Mouse (Mus musculus) gastrocnemius, adult 2 months (tissue): ENCODE measurements around the gene Slco3a1. TPM values are rescaled to one million over a fixed set of nuclear protein-coding genes. Genes with fewer than 3 reads are reported as not detected.

ENCODE experiments used
- DNase-seq: peaks from one replicate; pipeline ENCODE4 v3.0.0; 2022
- H3K27ac ChIP-seq: fragments of 200-600 bp; 2 replicates; pipeline ENCODE4 v1.8.1; 2022; ENCODE audit warnings: mild to moderate bottlenecking
- H3K4me3 ChIP-seq: fragments of 200-600 bp; 2 replicates; pipeline ENCODE4 v1.8.1; 2022; ENCODE audit warnings: mild to moderate bottlenecking, moderate library complexity
- CTCF ChIP-seq: fragments of 200-600 bp; IDR thresholded peaks from 2 replicates; pipeline ENCODE4 v1.8.1; 2022; ENCODE audit warnings: antibody characterized with exemption, mild to moderate bottlenecking, moderate library complexity
- intact Hi-C: fragments of 180-260 bp; cut with DNase I; formaldehyde crosslinking; loops from one replicate; pipeline ENCODE4 v1.15.1; 2025
- total RNA-seq, 2 experiments: library from RNA; stranded (reverse); gene quantifications; 2 replicates each; pipeline ENCODE4 v1.2.3; 2021

Gene Slco3a1
- total RNA-seq, 2 experiments from 2014 or later: 67.1 to 83.8 TPM

- DNase-seq: no peak
- H3K27ac ChIP-seq: no peak overlapping the region
- TF ChIP-seq CTCF: no peak
- H3K4me3 ChIP-seq: no peak overlapping the region
- intact Hi-C loops: no loop called here
Measured at GRCm38 (mm10) chr7:74364956-74365355, 189.6 kb downstream of the Slco3a1 start.

- intact Hi-C loops: no loop called here
- peak; percentile 64 for TF ChIP-seq CTCF
- no peak overlapping the region for H3K27ac ChIP-seq
- H3K4me3 ChIP-seq: no peak overlapping the region
- DNase-seq: no peak
Measured at GRCm38 (mm10) chr7:74363440-74363839, 191.1 kb downstream of the Slco3a1 start.

GRCm38 (mm10) chr7:74361677-74362076, 192.9 kb downstream of the Slco3a1 start:
- no peak for TF ChIP-seq CTCF
- H3K27ac ChIP-seq: no peak overlapping the region
- intact Hi-C loops: no loop called here
- no peak overlapping the region for H3K4me3 ChIP-seq
- DNase-seq: no peak

- H3K4me3 ChIP-seq: no peak overlapping the region
- TF ChIP-seq CTCF: peak; percentile 74
- intact Hi-C loops: loop anchor here (2.0 to 10.0 kb wide), 2 partner anchors 242 to 332 kb away; no protein-coding TSS in a partner anchor
- DNase-seq: no peak
- no peak overlapping the region for H3K27ac ChIP-seq
Measured at GRCm38 (mm10) chr7:74357027-74357426, 197.6 kb downstream of the Slco3a1 start.

- Histone ChIP-seq H3K27ac (no peak overlapping the region), H3K4me3 (no peak overlapping the region)
- intact Hi-C loops: loop anchor here (1.0 to 10.0 kb wide), 2 partner anchors 240 to 700 kb away; no protein-coding TSS in a partner anchor
- DNase-seq: no peak
- peak; percentile 81 for TF ChIP-seq CTCF
Measured at GRCm38 (mm10) chr7:74354527-74355256, 199.9 kb downstream of the Slco3a1 start.

GRCm38 (mm10) chr7:74353707-74354468, 200.7 kb downstream of the Slco3a1 start:
- no peak for DNase-seq
- TF ChIP-seq CTCF: no peak
- Histone ChIP-seq H3K4me3 (no peak overlapping the region), H3K27ac (no peak overlapping the region)
- intact Hi-C loops: loop anchor here (1.0 to 10.0 kb wide), 2 partner anchors 239 to 700 kb away; no protein-coding TSS in a partner anchor

GRCm38 (mm10) chr7:74353240-74353639, 201.3 kb downstream of the Slco3a1 start:
- intact Hi-C loops: loop anchor here (10.0 kb wide), 1 partner anchor 238 kb away; no protein-coding TSS in a partner anchor
- DNase-seq: no peak
- H3K27ac ChIP-seq: no peak overlapping the region
- no peak for TF ChIP-seq CTCF
- H3K4me3 ChIP-seq: no peak overlapping the region

- no peak overlapping the region for H3K4me3 ChIP-seq
- DNase-seq: no peak
- intact Hi-C loops: no loop called here
- TF ChIP-seq CTCF: no peak
- H3K27ac ChIP-seq: no peak overlapping the region
Measured at GRCm38 (mm10) chr7:74348318-74348890, 206.2 kb downstream of the Slco3a1 start.

- Histone ChIP-seq H3K4me3 (no peak overlapping the region), H3K27ac (no peak overlapping the region)
- intact Hi-C loops: no loop called here
- DNase-seq: no peak
- no peak for TF ChIP-seq CTCF
Measured at GRCm38 (mm10) chr7:74347026-74347425, 207.6 kb downstream of the Slco3a1 start.

- no peak overlapping the region for H3K27ac ChIP-seq
- intact Hi-C loops: no loop called here
- no peak for DNase-seq
- no peak overlapping the region for H3K4me3 ChIP-seq
- TF ChIP-seq CTCF: no peak
Measured at GRCm38 (mm10) chr7:74346451-74346850, 208.1 kb downstream of the Slco3a1 start.

- DNase-seq: no peak
- no peak overlapping the region for H3K27ac ChIP-seq
- TF ChIP-seq CTCF: no peak
- H3K4me3 ChIP-seq: no peak overlapping the region
- intact Hi-C loops: no loop called here
Measured at GRCm38 (mm10) chr7:74341149-74341805, 213.3 kb downstream of the Slco3a1 start.

GRCm38 (mm10) chr7:74340419-74340954, 214.1 kb downstream of the Slco3a1 start:
- H3K4me3 ChIP-seq: no peak overlapping the region
- no peak for TF ChIP-seq CTCF
- no peak overlapping the region for H3K27ac ChIP-seq
- intact Hi-C loops: no loop called here
- no peak for DNase-seq
